Mouse (Mus musculus): ENCODE results near the gene Hist1h2af. TPM values are rescaled to one million over a fixed set of nuclear protein-coding genes. Genes with fewer than 3 reads are reported as not detected.

Gene Hist1h2af
- total RNA-seq, 2 experiments from 2014 or later: 6.3 to 16.6 TPM

DNA sequence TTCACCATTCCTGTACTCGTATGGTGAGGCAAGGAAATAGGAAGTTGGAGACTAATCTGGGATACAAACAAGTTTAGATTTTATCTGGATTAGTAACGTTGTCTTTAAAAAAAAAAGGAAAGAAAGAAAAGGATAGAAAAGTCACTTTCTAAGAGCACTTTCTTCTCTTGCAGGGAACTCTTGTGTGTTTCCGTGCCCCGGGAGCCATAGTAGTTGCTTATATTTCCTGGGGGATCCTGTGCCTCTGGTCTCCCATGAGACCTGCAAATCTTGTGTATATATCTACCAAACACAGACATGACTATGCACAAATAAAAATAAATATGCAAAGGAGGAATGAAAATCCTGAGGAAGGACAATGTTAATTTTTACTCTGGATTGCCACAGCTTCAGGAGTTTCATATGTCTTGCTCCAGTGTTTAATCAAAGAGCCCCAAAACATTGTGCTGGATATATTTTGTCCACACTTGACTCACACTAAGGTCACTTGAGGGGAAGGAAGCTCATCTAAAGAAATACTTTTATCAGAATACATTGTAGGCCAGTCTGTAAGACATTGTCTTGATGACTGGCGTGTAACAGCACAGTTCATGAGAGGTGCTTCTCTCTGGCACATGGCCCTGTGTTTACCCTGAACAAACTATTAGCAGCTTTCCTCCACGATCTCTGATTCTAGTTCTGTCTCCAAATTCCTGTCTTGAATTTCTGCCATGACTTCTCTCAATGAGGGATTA is 43.4 kb downstream of the Hist1h2af start:
- DNase-seq: no peak

DNA sequence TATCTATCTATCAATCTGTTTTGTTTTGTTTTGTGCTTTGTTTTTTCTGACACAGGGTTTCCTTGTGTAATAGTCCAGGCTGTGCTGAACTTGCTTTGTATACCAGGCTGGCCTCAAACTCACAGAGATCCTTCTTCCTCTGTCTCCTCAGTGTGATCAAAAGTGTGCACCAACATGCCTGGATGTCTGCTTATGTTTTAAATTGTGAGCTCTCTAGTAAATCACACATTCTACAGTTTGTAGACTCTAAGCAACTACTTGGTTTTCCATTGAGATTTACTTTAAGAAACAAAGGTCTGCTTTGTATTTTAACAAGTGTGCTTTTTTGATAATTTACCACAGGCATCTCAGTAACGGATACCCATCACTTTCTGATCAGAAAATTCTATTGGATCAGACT is 44.1 kb downstream of the Hist1h2af start:
- DNase-seq: no peak

DNA sequence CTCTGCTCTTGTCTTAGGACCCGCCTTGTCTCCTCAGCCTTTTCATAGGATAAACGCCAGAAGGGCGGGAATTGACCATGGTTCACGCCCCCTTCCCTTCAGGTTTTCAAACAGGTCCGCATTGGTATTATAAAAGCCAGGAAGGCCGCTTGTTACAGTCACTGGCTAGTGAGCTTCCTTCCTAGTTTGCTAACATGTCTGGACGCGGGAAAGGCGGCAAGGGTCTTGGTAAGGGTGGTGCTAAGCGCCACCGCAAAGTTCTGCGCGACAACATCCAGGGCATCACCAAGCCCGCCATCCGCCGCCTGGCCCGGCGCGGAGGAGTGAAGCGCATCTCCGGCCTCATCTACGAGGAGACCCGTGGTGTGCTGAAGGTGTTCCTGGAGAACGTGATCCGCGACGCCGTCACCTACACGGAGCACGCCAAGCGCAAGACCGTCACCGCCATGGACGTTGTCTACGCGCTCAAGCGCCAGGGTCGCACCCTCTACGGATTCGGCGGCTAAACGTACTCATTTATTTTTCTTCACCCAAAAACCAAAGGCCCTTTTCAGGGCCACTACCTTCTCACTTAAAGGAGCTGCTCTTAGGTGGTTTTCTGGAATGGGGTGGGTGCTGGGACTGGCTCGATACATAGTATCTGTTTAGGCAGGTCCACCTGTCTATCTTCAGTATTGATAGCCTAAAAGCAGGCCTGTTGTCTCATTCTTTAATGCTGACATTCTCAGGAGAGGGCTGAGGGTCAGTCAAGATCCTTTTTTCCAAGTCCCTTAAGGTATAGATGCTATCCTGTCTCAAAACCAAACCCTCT is 47.9 kb downstream of the Hist1h2af start, which contains the start of gene Hist1h4d:
Gene Hist1h4d (plus strand): TSS at position 191 of the 811 bp plus-strand sequence.
- DNase-seq: peak; percentile 98 to 100

DNA sequence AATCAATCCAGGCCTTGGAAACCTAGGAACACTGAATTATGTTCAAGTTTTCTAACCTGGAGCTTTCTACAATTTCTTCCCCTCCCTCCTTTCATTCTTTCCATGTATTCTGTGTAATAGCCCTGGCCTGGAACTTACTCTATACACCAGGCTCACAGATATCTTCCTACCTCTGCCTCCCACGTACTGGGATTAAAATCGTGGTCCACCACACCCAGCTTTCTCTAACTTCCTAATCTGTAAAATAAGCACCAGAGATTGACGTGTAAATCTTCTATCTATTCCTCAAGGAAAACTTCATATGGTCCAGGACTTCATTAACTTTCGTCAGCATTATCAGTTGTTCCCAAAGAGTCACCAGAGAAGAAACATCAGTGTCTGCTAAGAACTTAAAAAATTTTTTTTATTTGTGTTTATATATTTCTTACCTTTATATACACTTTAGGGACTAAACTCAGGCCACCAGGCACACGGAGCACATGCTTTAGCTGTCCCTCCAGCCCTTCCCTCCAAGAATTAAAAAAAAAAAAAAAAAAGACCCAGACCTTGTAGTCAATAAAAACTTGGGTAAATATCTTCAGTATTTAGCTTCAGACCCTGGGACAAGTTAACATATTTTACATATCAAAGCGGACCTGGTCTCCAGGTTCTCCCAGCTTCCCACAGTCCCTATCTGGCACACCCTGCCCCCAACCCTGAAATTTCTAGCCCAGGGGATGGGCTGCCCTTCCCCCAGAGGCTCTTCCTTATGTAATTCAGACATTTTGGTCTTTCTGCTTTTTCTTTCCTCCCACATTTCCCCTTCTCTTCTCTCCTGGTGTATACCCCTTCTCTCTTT is 48.7 kb downstream of the Hist1h2af start:
- DNase-seq: no peak

DNA sequence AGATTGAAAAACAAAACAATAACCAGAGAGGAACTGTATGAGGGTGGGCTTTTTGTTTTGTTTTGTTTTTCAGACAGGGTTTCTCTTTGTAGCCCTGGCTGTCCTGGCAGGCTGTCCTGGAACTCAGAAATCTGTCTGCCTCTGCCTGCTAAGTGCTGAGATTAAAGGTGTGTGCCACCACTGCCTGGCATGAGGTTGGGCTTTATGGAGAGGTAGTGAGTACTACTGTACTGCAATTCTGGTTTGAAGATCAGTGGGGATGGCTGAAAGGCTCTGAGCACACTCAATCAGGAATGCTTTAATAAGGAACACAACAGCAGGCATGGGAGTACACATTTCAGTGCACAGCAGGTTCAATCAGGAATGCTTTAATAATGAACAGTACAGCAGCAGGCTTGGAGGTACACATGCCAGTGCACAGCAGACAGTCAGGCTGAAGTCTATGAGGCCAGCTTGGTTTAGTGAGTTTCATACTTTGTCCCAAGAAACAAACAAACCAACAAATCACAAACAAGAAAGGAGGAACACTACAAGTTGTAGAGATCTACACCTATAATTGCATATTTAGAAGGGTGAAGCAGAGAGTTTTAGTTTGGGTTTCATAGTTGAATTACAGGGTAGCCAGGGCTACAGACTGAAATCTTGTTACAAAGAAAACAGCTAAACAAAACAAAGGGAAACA is 49.8 kb downstream of the Hist1h2af start:
- no peak for DNase-seq

Small RNA genes lying within 50 kb of the gene (microRNA-seq; reads per million reads assigned to microRNA genes)
- gene Gm44297 (0 reads per million in 2 experiments), gene Gm44359 (0 reads per million in 2 experiments), gene Gm44394 (0 reads per million in 2 experiments), gene n-TStga1 (0 to 0.27 reads per million in 2 experiments)

Other genes with a start within 250 kb of the Hist1h2af start
- 10 to 100 TPM; 16.7 to 17.3 TPM for gene Zfp322a, start 164.7 kb upstream of the Hist1h2af start, total RNA-seq (2021)
- 1 to 10 TPM; 4.6 to 4.7 TPM for gene Abt1, start 110.0 kb upstream of the Hist1h2af start, total RNA-seq (2021)
- gene Btn1a1, start 68.0 kb upstream of the Hist1h2af start, total RNA-seq (2021): not detected
- gene Btn2a2, start 45.0 kb upstream of the Hist1h2af start, total RNA-seq (2021): not detected
- 100 to 1,000 TPM; 225 to 244 TPM for gene Hist1h4h, start 2.9 kb upstream of the Hist1h2af start, total RNA-seq (2021)
- 1 to 10 TPM; 3.1 TPM for gene Hist1h3g, start 1.5 kb downstream of the Hist1h2af start, total RNA-seq (2021)
- 1 to 10 TPM; 1.1 to 1.5 TPM for gene Hist1h2bh, start 9.5 kb downstream of the Hist1h2af start, total RNA-seq (2021)
- gene Hist1h3f, start 10.1 kb downstream of the Hist1h2af start, total RNA-seq (2021): 1 to 10 TPM; 4.9 to 6.3 TPM
- gene Hist1h4f, start 17.7 kb downstream of the Hist1h2af start, total RNA-seq (2021): 10 to 100 TPM; 24.1 to 27.9 TPM
- 1 to 10 TPM in 1 of 2 experiments, under 1 TPM in 1; 0.94 to 1.0 TPM for gene Hist1h1d, start 19.4 kb downstream of the Hist1h2af start, total RNA-seq (2021)
- 10 to 100 TPM; 11.6 to 16.2 TPM for gene Hist1h3e, start 28.5 kb downstream of the Hist1h2af start, total RNA-seq (2021)
- 1 to 10 TPM; 2.9 to 3.0 TPM for gene Hist1h2ae, start 37.3 kb downstream of the Hist1h2af start, total RNA-seq (2021)
- gene Hist1h2bg, start 37.5 kb downstream of the Hist1h2af start, total RNA-seq (2021): 10 to 100 TPM; 18.2 to 25.6 TPM
- gene Hist1h2bf, start 40.3 kb downstream of the Hist1h2af start, total RNA-seq (2021): 10 to 100 TPM; 10.2 to 10.9 TPM
- gene Hist1h2ad, start 40.5 kb downstream of the Hist1h2af start, total RNA-seq (2021): 1 to 10 TPM; 2.0 to 4.1 TPM
- gene Hist1h3d, start 41.9 kb downstream of the Hist1h2af start, total RNA-seq (2021): 1 to 10 TPM; 2.4 to 2.5 TPM
- 10 to 100 TPM; 51.2 to 52.9 TPM for gene Hist1h4d, start 47.7 kb downstream of the Hist1h2af start, total RNA-seq (2021)
- 10 to 100 TPM in 1 of 2 experiments, 1 to 10 TPM in 1; 8.6 to 10.2 TPM for gene Hist1h2be, start 87.2 kb downstream of the Hist1h2af start, total RNA-seq (2021)
- 10 to 100 TPM; 19.6 to 19.7 TPM for gene Hist1h1e, start 88.7 kb downstream of the Hist1h2af start, total RNA-seq (2021)
- gene Hist1h2ac, start 150.0 kb downstream of the Hist1h2af start, total RNA-seq (2021): 1 to 10 TPM; 1.2 to 1.3 TPM
- 10 to 100 TPM; 71.2 to 76.1 TPM for gene Hist1h2bc, start 150.3 kb downstream of the Hist1h2af start, total RNA-seq (2021)
- gene Hist1h1t, start 161.9 kb downstream of the Hist1h2af start, total RNA-seq (2021): not detected
- gene Hist1h4c, start 164.5 kb downstream of the Hist1h2af start, total RNA-seq (2021): 10 to 100 TPM; 42.5 to 46.8 TPM
- gene Hfe, start 176.9 kb downstream of the Hist1h2af start, total RNA-seq (2021): 10 to 100 TPM; 60.9 to 64.1 TPM
- gene Hist1h1c, start 204.9 kb downstream of the Hist1h2af start, total RNA-seq (2021): 100 to 1,000 TPM; 162 to 175 TPM
- 1 to 10 TPM; 2.5 to 3.4 TPM for gene Hist1h3c, start 211.7 kb downstream of the Hist1h2af start, total RNA-seq (2021)
- gene Hist1h2bb, start 212.8 kb downstream of the Hist1h2af start, total RNA-seq (2021): 1 to 10 TPM; 7.4 to 8.1 TPM
- 1 to 10 TPM; 5.8 to 6.8 TPM for gene Hist1h2ab, start 217.2 kb downstream of the Hist1h2af start, total RNA-seq (2021)
- gene Hist1h3b, start 218.4 kb downstream of the Hist1h2af start, total RNA-seq (2021): 10 to 100 TPM in 1 of 2 experiments, 1 to 10 TPM in 1; 8.3 to 10.5 TPM
- gene Hist1h4b, start 223.1 kb downstream of the Hist1h2af start, total RNA-seq (2021): 10 to 100 TPM in 1 of 2 experiments, 1 to 10 TPM in 1; 9.6 to 10.9 TPM
- gene Hist1h4a, start 227.3 kb downstream of the Hist1h2af start, total RNA-seq (2021): 1 to 10 TPM; 5.4 to 6.4 TPM
- 10 to 100 TPM in 1 of 2 experiments, 1 to 10 TPM in 1; 7.5 to 10.7 TPM for gene Hist1h3a, start 228.5 kb downstream of the Hist1h2af start, total RNA-seq (2021)
- gene Hist1h1a, start 229.8 kb downstream of the Hist1h2af start, total RNA-seq (2021): 1 to 10 TPM; 4.3 to 5.4 TPM
- gene Trim38, start 236.0 kb downstream of the Hist1h2af start, total RNA-seq (2021): under 1 TPM in 1 of 2 experiments, not detected in 1; 0.21 TPM

Measured in heart, adult 18-20 months (tissue).